Mouse (Mus musculus) midbrain, embryonic 13.5 days (tissue): Measurements from ENCODE around the gene Tnrc6a. TPM values are rescaled to one million over a fixed set of nuclear protein-coding genes. Genes with fewer than 3 reads are reported as not detected.

ENCODE experiments used
- ATAC-seq: fragments of 200-750 bp; cut with Nextera tagmentation; 2 replicates; pipeline ENCODE4 v1.8.0; 2017; ENCODE audit warnings: mild to moderate bottlenecking, moderate TSS enrichment, moderate library complexity
- H3K27ac ChIP-seq: fragments of 300-500 bp; sonication (generic); 2 replicates; pipeline ENCODE4 v1.5.1; 2015; ENCODE audit warnings: inconsistent platforms, mild to moderate bottlenecking, moderate library complexity
- H3K27me3 ChIP-seq: fragments of 300-500 bp; sonication (generic); 2 replicates; pipeline ENCODE4 v1.6.1; 2015; ENCODE audit warnings: mild to moderate bottlenecking, inconsistent platforms
- H3K36me3 ChIP-seq: fragments of 300-500 bp; sonication (generic); 2 replicates; pipeline ENCODE4 v1.6.1; 2015; ENCODE audit warnings: mild to moderate bottlenecking, inconsistent platforms
- H3K4me1 ChIP-seq: fragments of 300-500 bp; sonication (generic); replicated peaks from 2 replicates; pipeline ENCODE4 v1.6.1; 2015; ENCODE audit warnings: inconsistent platforms
- H3K4me2 ChIP-seq: fragments of 300-500 bp; sonication (generic); replicated peaks from 2 replicates; pipeline ENCODE4 v1.6.1; 2015; ENCODE audit warnings: moderate library complexity, mild to moderate bottlenecking, inconsistent platforms
- H3K4me3 ChIP-seq: fragments of 300-500 bp; sonication (generic); replicated peaks from 2 replicates; pipeline ENCODE4 v1.5.1; 2015; ENCODE audit warnings: mild to moderate bottlenecking, inconsistent platforms
- H3K9ac ChIP-seq: fragments of 300-500 bp; sonication (generic); replicated peaks from 2 replicates; pipeline ENCODE4 v1.6.1; 2015; ENCODE audit warnings: mild to moderate bottlenecking, inconsistent platforms
- H3K9me3 ChIP-seq: fragments of 300-500 bp; sonication (generic); 2 replicates; pipeline ENCODE4 v1.6.1; 2016; ENCODE audit warnings: mild to moderate bottlenecking, inconsistent platforms
- WGBS: fragments of 180-500 bp; shearing (Covaris S2); methylation state at CpG from one replicate; pipeline ENCODE4 v1.1.7; 2015; 5-methylcytosine and 5-hydroxymethylcytosine counted together
- polyA plus RNA-seq: library from polyadenylated mRNA; unstranded; fragments of >200 nt; fragmentation: Nextera tagmentation; extraction: Ambion mirVana; gene quantifications from 2 replicates; pipeline ENCODE4 v1.2.1, GENCODE M21; 2015

Tnrc6a gene
- polyA plus RNA-seq, 1 experiment from 2014 or later = 62.1 TPM

GRCm38 (mm10) chr7:123127981-123128380 lies 4.3 kb downstream of the Tnrc6a start:
- Histone ChIP-seq H3K4me3 (no peak overlapping the region), H3K9me3 (no peaks in the 10 kb centered on the region), H3K27ac (no peak overlapping the region), H3K4me1 (peaks cover 69% of the 10 kb centered on the region), H3K36me3 (peaks cover 14% of the 10 kb centered on the region), H3K4me2 (no peak overlapping the region), H3K9ac (no peak overlapping the region), H3K27me3 (no peaks in the 10 kb centered on the region)
- ATAC-seq = no peak
- 54% methylated on average over 1 of the region's 1 CpGs for WGBS

- Histone ChIP-seq H3K4me3 (no peak overlapping the region), H3K9me3 (no peaks in the 10 kb centered on the region), H3K4me1 (peaks cover 72% of the 10 kb centered on the region), H3K9ac (no peak overlapping the region), H3K27me3 (no peaks in the 10 kb centered on the region), H3K36me3 (peaks cover 14% of the 10 kb centered on the region), H3K4me2 (no peak overlapping the region), H3K27ac (no peak overlapping the region)
- ATAC-seq = no peak
- 87% methylated on average over 2 of the region's 2 CpGs for WGBS
These were observed 5.4 kb downstream of the Tnrc6a start for GRCm38 (mm10) chr7:123129061-123129460.

- no peaks in the 10 kb centered on the region for H3K27me3 ChIP-seq
- H3K36me3 ChIP-seq = peaks cover 14% of the 10 kb centered on the region
- peaks cover 79% of the 10 kb centered on the region for H3K4me1 ChIP-seq
- ATAC-seq = no peak
- WGBS = 51% methylated on average over 2 of the region's 2 CpGs
- H3K4me3 ChIP-seq = no peak overlapping the region
- no peak overlapping the region for H3K4me2 ChIP-seq
- H3K9me3 ChIP-seq = no peaks in the 10 kb centered on the region
- no peak overlapping the region for H3K9ac ChIP-seq
- no peak overlapping the region for H3K27ac ChIP-seq
These were observed 6.5 kb downstream of the Tnrc6a start for GRCm38 (mm10) chr7:123130198-123130597.

DNA sequence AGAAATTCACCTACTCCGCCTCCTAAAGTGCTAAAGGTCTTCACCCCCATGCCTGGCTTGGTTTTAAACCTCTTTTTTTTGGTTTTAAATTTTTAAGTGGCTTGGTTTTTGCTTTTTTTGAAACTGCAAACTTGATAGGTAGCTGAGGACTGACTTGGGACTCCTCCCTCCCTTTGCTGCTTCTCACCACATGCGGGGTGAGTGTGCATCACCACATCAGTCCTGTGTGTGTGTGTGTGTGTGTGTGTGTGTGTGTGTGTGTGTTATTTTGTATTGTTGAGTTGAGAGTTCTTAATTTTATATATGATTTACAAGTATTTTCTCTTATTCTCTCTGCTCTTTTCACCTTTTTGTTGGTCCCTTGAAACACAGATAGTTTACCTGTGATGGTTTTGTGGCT lies 8.7 kb downstream of the Tnrc6a start:
- H3K27me3 ChIP-seq = no peaks in the 10 kb centered on the region

GRCm38 (mm10) chr7:123134876-123135275 lies 11.2 kb downstream of the Tnrc6a start:
- H3K4me3 ChIP-seq = no peak overlapping the region
- H3K27me3 ChIP-seq = no peaks in the 10 kb centered on the region
- no peak for ATAC-seq
- no peak overlapping the region for H3K4me2 ChIP-seq
- H3K36me3 ChIP-seq = peaks cover 22% of the 10 kb centered on the region; the same call in 1 of the 2 replicates
- whole genome bisulfite sequencing = 56% methylated on average over 2 of the region's 2 CpGs
- H3K9ac ChIP-seq = no peak overlapping the region
- no peak overlapping the region for H3K27ac ChIP-seq
- H3K9me3 ChIP-seq = no peaks in the 10 kb centered on the region
- H3K4me1 ChIP-seq = peaks cover 66% of the 10 kb centered on the region

More for the DNA sequence above, 8.7 kb downstream of the Tnrc6a start:
- Histone ChIP-seq H3K9me3 (no peaks in the 10 kb centered on the region), H3K4me3 (no peak overlapping the region), H3K4me1 (peaks cover 74% of the 10 kb centered on the region), H3K36me3 (peaks cover 19% of the 10 kb centered on the region), H3K9ac (no peak overlapping the region), H3K4me2 (no peak overlapping the region), H3K27ac (no peak overlapping the region)
- WGBS = 89% methylated on average over 2 of the region's 2 CpGs
- no peak for ATAC-seq

GRCm38 (mm10) chr7:123135655-123136054 lies 12.0 kb downstream of the Tnrc6a start:
- WGBS = 90% methylated on average over 3 of the region's 3 CpGs
- peaks cover 59% of the 10 kb centered on the region for H3K4me1 ChIP-seq
- H3K4me2 ChIP-seq = no peak overlapping the region
- H3K27me3 ChIP-seq = no peaks in the 10 kb centered on the region
- H3K27ac ChIP-seq = no peak overlapping the region
- no peak overlapping the region for H3K4me3 ChIP-seq
- ATAC-seq = no peak
- peaks cover 20% of the 10 kb centered on the region; the same call in 1 of the 2 replicates for H3K36me3 ChIP-seq
- H3K9me3 ChIP-seq = no peaks in the 10 kb centered on the region
- no peak overlapping the region for H3K9ac ChIP-seq

DNA sequence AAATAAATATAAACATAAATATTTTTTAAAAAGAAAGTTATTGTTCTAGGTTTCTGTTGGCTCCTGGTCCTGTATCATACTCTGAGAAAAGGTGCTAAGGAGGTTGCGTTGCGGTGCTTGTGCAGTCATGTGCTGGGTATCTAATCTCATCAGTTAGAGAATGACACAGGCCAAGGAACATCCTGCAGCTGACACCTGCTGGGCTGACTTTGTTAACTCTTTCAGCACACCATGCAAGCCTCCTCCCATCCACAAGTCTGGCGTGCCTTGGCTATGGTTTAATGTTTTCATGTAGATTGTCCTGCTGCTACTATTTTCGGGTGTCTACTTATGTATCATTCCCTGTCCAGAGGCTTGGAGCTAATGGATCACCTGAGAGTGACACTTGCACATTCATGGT lies 14.3 kb downstream of the Tnrc6a start:
- Histone ChIP-seq H3K9ac (no peak overlapping the region), H3K27ac (no peak overlapping the region), H3K4me3 (no peak overlapping the region), H3K4me2 (no peak overlapping the region), H3K27me3 (no peaks in the 10 kb centered on the region), H3K9me3 (no peaks in the 10 kb centered on the region), H3K36me3 (0 out of 2 replicates have a peak, but pooled peaks cover 19% of the 10 kb centered on the region), H3K4me1 (peaks cover 41% of the 10 kb centered on the region)
- no peak for ATAC-seq
- 86% methylated on average over 4 of the region's 4 CpGs for WGBS

GRCm38 (mm10) chr7:123146141-123146846 lies 22.6 kb downstream of the Tnrc6a start:
- H3K9ac ChIP-seq = no peak overlapping the region
- peaks cover 20% of the 10 kb centered on the region for H3K36me3 ChIP-seq
- no peaks in the 10 kb centered on the region for H3K9me3 ChIP-seq
- no peak for ATAC-seq
- no peaks in the 10 kb centered on the region for H3K4me1 ChIP-seq
- 94% methylated on average over 10 of the region's 10 CpGs for WGBS
- H3K27me3 ChIP-seq = no peaks in the 10 kb centered on the region
- H3K4me2 ChIP-seq = no peak overlapping the region
- H3K4me3 ChIP-seq = no peak overlapping the region
- no peak overlapping the region for H3K27ac ChIP-seq

DNA sequence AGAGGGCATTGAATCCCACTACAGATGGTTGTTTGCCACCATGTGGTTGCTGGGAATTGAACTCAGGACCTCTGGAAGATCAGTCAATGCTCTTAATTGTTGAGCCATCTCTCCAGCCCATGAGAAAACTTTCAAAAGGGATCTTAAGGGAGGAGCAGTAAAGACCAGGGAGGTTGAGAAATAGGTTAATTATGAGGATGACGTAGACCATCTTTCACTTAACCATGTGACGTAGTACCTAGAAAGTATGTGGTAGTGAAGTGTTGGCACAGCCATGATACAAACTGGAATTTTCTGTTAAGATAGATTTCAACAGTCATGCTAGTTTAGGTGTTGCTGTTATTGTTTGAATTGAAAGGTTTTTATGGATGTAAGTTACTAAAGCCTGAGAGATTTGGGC lies 24.1 kb downstream of the Tnrc6a start:
- Histone ChIP-seq H3K4me3 (no peak overlapping the region), H3K27ac (no peak overlapping the region), H3K27me3 (no peaks in the 10 kb centered on the region), H3K4me2 (no peak overlapping the region), H3K4me1 (no peaks in the 10 kb centered on the region), H3K9me3 (no peaks in the 10 kb centered on the region), H3K36me3 (peaks cover 26% of the 10 kb centered on the region), H3K9ac (no peak overlapping the region)
- no peak for ATAC-seq
- 93% methylated on average over 2 of the region's 2 CpGs for WGBS

- Histone ChIP-seq H3K4me1 (no peaks in the 10 kb centered on the region), H3K27ac (no peak overlapping the region), H3K9me3 (no peaks in the 10 kb centered on the region), H3K36me3 (peaks cover 31% of the 10 kb centered on the region), H3K9ac (no peak overlapping the region), H3K4me3 (no peak overlapping the region), H3K27me3 (no peaks in the 10 kb centered on the region), H3K4me2 (no peak overlapping the region)
- 90% methylated on average over 9 of the region's 9 CpGs for WGBS
- ATAC-seq = no peak
These were observed 25.2 kb downstream of the Tnrc6a start for GRCm38 (mm10) chr7:123148935-123149334.

- Histone ChIP-seq H3K9me3 (no peaks in the 10 kb centered on the region), H3K27ac (no peak overlapping the region), H3K27me3 (no peaks in the 10 kb centered on the region), H3K36me3 (peaks cover 57% of the 10 kb centered on the region), H3K4me3 (no peak overlapping the region), H3K4me2 (no peak overlapping the region), H3K4me1 (no peaks in the 10 kb centered on the region), H3K9ac (no peak overlapping the region)
- no peak for ATAC-seq
- 96% methylated on average over 10 of the region's 10 CpGs for WGBS
These were observed 38.7 kb downstream of the Tnrc6a start for GRCm38 (mm10) chr7:123162346-123162745.

- WGBS = 87% methylated on average over 2 of the region's 2 CpGs
- H3K9me3 ChIP-seq = no peaks in the 10 kb centered on the region
- H3K4me3 ChIP-seq = no peak overlapping the region
- H3K27ac ChIP-seq = no peak overlapping the region
- no peaks in the 10 kb centered on the region for H3K27me3 ChIP-seq
- H3K36me3 ChIP-seq = peaks cover 84% of the 10 kb centered on the region
- ATAC-seq = no peak
- no peak overlapping the region for H3K4me2 ChIP-seq
- H3K9ac ChIP-seq = no peak overlapping the region
- H3K4me1 ChIP-seq = no peaks in the 10 kb centered on the region
These were observed 43.8 kb downstream of the Tnrc6a start for GRCm38 (mm10) chr7:123167436-123167835.

DNA sequence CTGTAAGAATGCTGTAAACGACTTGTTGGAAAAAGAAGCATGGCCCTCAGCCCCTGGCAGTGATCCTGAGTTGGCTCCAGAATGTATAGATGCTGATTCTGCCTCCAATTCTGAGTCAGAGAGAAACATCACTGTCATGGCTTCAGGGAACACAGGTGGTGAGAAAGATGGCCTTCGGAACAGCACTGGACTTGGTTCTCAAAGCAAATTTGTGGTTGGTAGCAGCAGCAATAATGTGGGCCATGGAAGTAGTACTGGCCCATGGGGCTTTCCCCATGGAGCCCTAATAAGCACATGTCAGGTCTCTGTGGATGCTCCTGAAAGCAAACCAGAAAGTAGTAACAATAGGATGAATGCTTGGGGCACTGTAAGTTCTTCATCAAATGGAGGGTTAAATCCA lies 45.9 kb downstream of the Tnrc6a start:
- H3K4me2 ChIP-seq = no peak overlapping the region
- no peaks in the 10 kb centered on the region for H3K4me1 ChIP-seq
- WGBS = 99% methylated on average over 2 of the region's 2 CpGs
- no peak overlapping the region for H3K4me3 ChIP-seq
- H3K27me3 ChIP-seq = no peaks in the 10 kb centered on the region
- H3K36me3 ChIP-seq = peaks cover 78% of the 10 kb centered on the region
- no peaks in the 10 kb centered on the region for H3K9me3 ChIP-seq
- no peak overlapping the region for H3K9ac ChIP-seq
- ATAC-seq = no peak
- H3K27ac ChIP-seq = no peak overlapping the region
